Mouse (Mus musculus): Measurements from ENCODE around the gene Efnb3. TPM values are rescaled to one million over a fixed set of nuclear protein-coding genes. Genes with fewer than 3 reads are reported as not detected.

The Efnb3 gene
- polyA plus RNA-seq, 1 experiment from 2014 or later = 106 TPM

DNA sequence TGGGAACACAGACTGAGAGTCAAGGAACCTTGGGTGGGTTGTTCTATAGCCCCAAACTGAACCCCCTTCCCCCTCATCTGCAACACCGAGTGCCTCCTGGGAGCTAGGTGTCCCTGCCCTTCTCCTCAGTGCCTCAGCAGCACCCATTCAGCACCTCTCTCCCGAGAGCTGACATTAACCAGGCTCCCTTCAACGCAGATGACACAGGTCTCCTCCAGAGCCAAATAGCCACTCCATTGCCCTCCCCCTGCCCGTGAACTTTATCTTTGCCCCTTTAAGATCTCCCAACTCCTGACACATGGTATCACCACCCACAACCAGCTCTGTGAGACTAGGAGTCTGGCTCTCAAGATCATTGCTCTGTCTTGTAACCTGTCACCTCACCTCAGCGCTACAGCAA lies 822 bp downstream of the Efnb3 start:
- no peak for ATAC-seq (ENCODE audit: low FRiP score)

DNA sequence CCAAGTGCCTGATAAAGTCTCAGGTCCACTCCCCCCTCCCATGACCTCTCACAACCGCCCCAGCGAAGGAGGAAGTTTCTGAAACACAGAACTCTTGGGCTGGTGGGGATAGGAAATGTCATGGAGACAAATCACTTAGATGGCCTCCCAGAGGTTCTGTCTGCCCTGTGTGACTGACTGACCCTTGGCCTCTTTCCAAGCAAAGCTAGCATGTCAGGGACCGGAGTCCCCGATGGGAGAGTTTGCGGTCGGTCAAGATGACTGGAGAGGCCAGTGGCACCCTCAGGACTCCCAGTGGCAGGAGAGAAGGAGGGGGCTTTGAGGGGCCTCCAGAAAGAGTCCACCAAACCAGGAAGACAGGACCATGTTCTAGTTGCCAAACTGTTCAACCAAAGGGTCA lies 1.2 kb downstream of the Efnb3 start:
- H3K9ac ChIP-seq = peak overlapping the region; percentile 99
- H3K4me3 ChIP-seq = peak overlapping the region; percentile 81
- peaks cover 82% of the 10 kb centered on the region for H3K4me1 ChIP-seq
- peak overlapping the region; percentile 95 for H3K4me2 ChIP-seq (replicated peaks)
- no peak for ATAC-seq (ENCODE audit: low FRiP score)
- peak overlapping the region; percentile 92; the same call in 1 of the 2 replicates for H3K27ac ChIP-seq
- WGBS = 4% methylated on average over 6 of the region's 6 CpGs
- peaks cover 29% of the 10 kb centered on the region for H3K36me3 ChIP-seq
- H3K9me3 ChIP-seq (replicated peaks) = no peaks in the 10 kb centered on the region
- 0 out of 2 replicates have a peak, but pooled peaks cover 5% of the 10 kb centered on the region for H3K27me3 ChIP-seq

More for the DNA sequence above, 822 bp downstream of the Efnb3 start:
- 7% methylated on average over 5 of the region's 5 CpGs for WGBS
- peak overlapping the region; percentile 95 for H3K4me2 ChIP-seq (replicated peaks)
- peak overlapping the region; percentile 99 for H3K9ac ChIP-seq
- H3K27ac ChIP-seq = peak overlapping the region; percentile 92
- peaks cover 28% of the 10 kb centered on the region for H3K36me3 ChIP-seq
- H3K9me3 ChIP-seq (replicated peaks) = no peaks in the 10 kb centered on the region
- H3K4me1 ChIP-seq = peaks cover 78% of the 10 kb centered on the region
- peak overlapping the region; percentile 81 for H3K4me3 ChIP-seq
- H3K27me3 ChIP-seq = 0 out of 2 replicates have a peak, but pooled peaks cover 5% of the 10 kb centered on the region

DNA sequence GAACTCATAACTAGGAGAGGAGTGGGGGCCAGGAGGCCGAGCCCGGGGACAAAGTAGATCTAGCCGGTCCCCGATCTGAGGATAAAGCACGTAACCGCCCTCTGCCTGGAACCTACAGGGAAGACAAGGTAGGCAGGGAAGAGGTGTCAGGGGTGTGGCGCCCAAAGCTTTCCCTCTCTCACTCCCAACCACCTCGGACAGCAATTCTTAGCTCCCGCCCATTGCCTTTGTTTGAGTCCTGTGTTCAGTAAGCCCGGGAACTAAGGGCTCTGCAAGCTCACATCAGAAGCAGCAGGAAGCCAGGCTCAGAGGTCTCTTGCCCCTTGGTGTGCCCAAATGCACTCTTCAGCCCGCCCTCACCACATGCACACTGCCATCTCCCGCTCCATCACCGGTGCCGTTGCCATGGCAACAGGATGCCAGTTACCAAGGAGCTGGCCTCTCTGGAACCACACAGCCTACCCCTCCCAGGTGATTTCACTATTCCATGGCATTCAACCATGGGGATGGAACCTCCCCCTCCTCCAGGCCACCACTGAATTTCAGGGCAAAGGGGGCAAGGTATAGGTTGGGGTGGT lies 2.5 kb downstream of the Efnb3 start:
- H3K4me2 ChIP-seq (replicated peaks) = peak overlapping the region; percentile 95
- H3K4me1 ChIP-seq = peaks cover 94% of the 10 kb centered on the region
- WGBS = 19% methylated on average over 14 of the region's 14 CpGs
- H3K9me3 ChIP-seq (replicated peaks) = no peaks in the 10 kb centered on the region
- H3K27ac ChIP-seq = peak overlapping the region; percentile 49; the same call in 1 of the 2 replicates
- H3K27me3 ChIP-seq = 0 out of 2 replicates have a peak, but pooled peaks cover 2% of the 10 kb centered on the region
- H3K4me3 ChIP-seq = peak overlapping the region; percentile 81
- H3K36me3 ChIP-seq = peaks cover 16% of the 10 kb centered on the region
- H3K9ac ChIP-seq = peak overlapping the region; percentile 42
- peak; percentile 21; the same call in 1 of the 2 replicates for ATAC-seq (ENCODE audit: low FRiP score)

DNA sequence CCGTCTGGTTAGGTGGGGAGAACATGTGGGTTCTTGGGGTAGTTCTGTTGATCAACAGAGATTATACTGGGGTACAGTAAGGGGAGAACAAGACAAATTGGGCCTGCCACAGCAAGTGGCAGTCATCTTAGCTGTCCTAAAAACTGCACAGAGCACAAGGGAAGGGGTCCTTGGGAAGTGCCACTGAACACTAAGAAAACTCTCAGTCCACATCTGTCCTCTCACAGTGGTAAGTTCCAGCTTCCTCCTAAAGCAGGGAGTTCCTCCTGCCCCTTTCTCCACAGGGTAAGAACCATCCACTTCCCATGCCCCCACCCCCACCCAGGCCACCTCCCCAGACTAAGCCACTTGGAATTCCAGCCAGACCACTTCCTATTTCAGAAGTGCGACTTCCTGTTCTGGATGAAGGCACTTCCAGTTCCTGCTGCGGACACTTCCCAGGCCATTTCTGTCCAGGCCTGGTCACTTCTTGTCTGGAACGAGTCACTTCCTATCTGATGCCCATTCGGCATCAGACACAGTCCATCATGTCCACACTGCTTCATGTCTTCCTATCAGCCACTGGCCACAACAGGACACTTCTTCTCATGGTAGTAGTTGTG lies 5.4 kb downstream of the Efnb3 start:
- H3K36me3 ChIP-seq = peaks cover 10% of the 10 kb centered on the region; the same call in 1 of the 2 replicates
- 72% methylated on average over 5 of the region's 5 CpGs for WGBS
- H3K4me1 ChIP-seq = peaks cover 81% of the 10 kb centered on the region
- H3K9me3 ChIP-seq (replicated peaks) = no peaks in the 10 kb centered on the region
- peak overlapping the region; percentile 66 for H3K27ac ChIP-seq
- H3K4me2 ChIP-seq (replicated peaks) = no peak overlapping the region
- H3K4me3 ChIP-seq = no peak overlapping the region
- no peak for ATAC-seq (ENCODE audit: low FRiP score)
- 0 out of 2 replicates have a peak, but pooled peaks cover 2% of the 10 kb centered on the region for H3K27me3 ChIP-seq
- H3K9ac ChIP-seq = no peak overlapping the region

DNA sequence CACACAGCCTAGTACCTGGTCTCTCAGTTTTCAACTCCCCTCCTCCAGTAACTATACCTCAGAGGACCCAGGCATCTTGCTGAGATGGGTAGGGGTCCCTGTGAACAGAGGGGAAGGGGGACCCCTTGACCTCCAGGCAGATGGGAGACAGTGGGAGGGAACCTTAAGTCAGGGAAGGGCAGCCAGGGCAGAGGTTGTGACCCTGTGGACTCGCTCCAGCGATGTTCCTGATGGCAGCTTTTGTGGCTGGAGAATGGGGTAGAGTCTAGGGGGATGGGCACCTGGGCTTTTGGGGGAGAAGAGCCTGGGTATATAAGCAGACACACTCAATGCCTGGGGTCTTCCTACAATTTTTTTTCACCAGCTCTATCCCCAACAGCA lies 6.7 kb downstream of the Efnb3 start:
- no peak overlapping the region for H3K9ac ChIP-seq
- no peaks in the 10 kb centered on the region for H3K9me3 ChIP-seq (replicated peaks)
- H3K4me1 ChIP-seq = peaks cover 81% of the 10 kb centered on the region
- H3K36me3 ChIP-seq = peaks cover 10% of the 10 kb centered on the region; the same call in 1 of the 2 replicates
- H3K27ac ChIP-seq = peak overlapping the region; percentile 90
- 0% methylated on average over 2 of the region's 2 CpGs for WGBS
- ATAC-seq (ENCODE audit: low FRiP score) = 0 out of 2 replicates have a peak, but pooled peaks have one; percentile 9
- H3K27me3 ChIP-seq = 0 out of 2 replicates have a peak, but pooled peaks cover 2% of the 10 kb centered on the region
- H3K4me2 ChIP-seq (replicated peaks) = peak overlapping the region; percentile 44
- H3K4me3 ChIP-seq = no peak overlapping the region

DNA sequence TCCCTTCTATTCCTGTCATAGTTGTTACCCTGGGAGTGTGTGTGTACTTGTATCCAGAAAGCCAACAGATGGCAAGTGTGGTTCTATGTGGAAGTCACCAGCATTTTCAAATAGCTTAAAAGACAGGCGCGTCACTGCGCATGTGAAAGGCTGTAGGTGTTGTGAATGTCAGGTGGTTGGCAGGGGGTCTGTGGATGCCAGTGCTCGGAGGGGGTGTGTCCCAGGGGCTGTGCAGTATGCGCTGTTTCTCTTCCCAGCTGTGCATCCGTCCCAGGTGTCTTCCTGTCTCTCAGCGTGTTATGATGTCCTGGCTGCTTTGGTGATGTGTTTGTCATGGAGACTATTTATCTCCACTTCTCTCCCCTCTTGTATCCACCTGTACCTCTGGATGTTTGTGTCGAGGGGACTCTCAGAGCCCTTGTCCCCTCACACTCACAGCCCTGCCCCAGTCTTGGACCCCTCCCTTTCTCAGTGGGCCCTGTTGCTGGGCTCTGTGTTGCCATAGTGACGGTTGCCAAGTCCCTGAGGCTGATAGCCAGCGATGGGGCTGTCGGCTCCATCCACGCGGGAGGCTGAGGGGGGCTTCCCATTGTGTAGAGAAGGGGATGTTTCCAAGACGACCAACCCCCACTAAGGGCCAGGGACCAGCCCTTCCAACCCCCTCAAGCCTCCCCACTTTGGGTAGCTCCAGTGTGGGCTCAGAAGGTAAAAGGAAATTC lies 7.2 kb downstream of the Efnb3 start:
- 0 out of 2 replicates have a peak overlapping the region, but pooled peaks have one; percentile 9 for H3K9ac ChIP-seq
- no peak overlapping the region for H3K4me3 ChIP-seq
- peaks cover 10% of the 10 kb centered on the region; the same call in 1 of the 2 replicates for H3K36me3 ChIP-seq
- H3K27ac ChIP-seq = peak overlapping the region; percentile 90
- peak; percentile 87 for ATAC-seq (ENCODE audit: low FRiP score)
- 13% methylated on average over 14 of the region's 14 CpGs for WGBS
- no peaks in the 10 kb centered on the region for H3K27me3 ChIP-seq
- no peaks in the 10 kb centered on the region for H3K9me3 ChIP-seq (replicated peaks)
- peaks cover 81% of the 10 kb centered on the region for H3K4me1 ChIP-seq
- peak overlapping the region; percentile 44 for H3K4me2 ChIP-seq (replicated peaks)

DNA sequence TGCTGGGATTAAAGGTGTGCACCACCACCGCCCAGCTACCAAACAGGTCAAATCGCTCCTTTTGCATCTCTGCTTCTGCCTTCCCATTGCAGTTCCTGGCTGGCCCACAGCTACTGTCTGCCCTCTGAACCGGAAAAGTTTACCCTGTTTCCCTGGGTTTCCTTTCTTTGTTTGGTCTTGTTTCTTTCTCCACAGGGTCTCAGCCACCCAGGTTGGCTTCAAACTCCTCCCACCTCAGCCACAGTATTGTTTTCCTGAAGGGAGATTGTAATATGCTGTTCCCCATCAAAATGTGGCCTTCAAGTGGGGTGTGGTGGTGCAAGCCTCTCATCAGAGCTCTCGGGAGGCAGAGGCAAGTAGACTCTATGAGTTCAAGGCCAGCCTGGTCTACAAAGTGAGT lies 8.7 kb downstream of the Efnb3 start:
- 59% methylated on average over 4 of the region's 4 CpGs for WGBS
- H3K36me3 ChIP-seq = peaks cover 10% of the 10 kb centered on the region; the same call in 1 of the 2 replicates
- H3K9ac ChIP-seq = no peak overlapping the region
- H3K4me3 ChIP-seq = no peak overlapping the region
- H3K4me2 ChIP-seq (replicated peaks) = no peak overlapping the region
- no peaks in the 10 kb centered on the region for H3K9me3 ChIP-seq (replicated peaks)
- H3K27ac ChIP-seq = no peak overlapping the region
- peaks cover 78% of the 10 kb centered on the region for H3K4me1 ChIP-seq
- H3K27me3 ChIP-seq = no peaks in the 10 kb centered on the region
- ATAC-seq (ENCODE audit: low FRiP score) = no peak

DNA sequence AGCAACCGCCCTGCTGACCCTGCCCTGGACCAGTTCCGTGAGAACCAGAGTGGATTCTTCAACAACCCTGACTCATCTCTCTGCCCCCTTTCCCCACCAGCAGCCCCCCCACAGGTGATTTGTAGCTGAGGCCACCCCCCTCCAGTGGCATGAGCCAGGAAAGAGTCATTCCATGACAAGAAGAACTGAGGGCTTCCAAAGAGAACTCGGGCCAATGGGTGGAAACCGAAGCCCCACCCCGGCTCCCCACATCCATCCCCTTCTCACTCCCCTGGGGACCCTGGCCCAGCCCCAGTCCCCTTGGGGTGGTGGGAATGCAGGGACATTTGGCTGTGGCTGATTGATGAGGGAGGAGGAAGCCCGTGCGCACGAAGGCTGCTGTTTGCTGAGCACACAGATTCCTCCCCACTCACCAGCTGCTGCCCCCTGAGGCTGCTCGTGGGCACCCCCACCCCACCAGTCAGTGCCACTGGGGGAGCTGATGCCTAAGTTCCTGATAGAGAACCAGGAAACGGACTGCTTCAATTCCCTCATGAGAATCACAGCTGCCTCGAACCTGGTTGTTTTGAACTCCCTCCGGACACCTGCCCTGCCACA lies 10.8 kb downstream of the Efnb3 start, which contains the start of gene Dnah2:
Dnah2 (minus strand) TSS at position 51 of the 597 bp plus-strand sequence.
- Histone ChIP-seq H3K4me2 (replicated peaks) (peak within 1 kb of the TSS; percentile 89; the same call in 1 of the 2 replicates), H3K9ac (no peak within 1 kb of the TSS; the same call in 1 of the 2 replicates)

DNA sequence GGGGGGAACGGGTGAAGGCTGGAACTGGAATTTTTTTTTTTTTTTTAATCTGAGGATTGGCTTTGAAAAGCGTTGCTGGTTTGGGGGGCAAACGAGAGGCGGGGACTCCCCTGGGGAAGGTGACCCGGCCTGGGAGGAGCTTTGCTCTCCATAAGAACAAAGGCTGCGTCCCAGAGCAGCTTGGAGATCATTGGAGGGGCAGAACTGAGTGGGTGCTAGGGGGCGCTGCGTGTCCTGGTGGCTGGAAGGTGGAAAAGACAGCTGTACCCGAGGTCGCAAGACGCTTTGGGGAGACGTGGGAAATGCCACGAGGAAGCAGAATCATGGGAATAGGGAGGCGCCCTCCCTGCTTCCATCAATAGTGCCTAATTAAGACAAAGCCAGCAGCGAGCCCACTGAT lies 12.9 kb downstream of the Efnb3 start:
- Histone ChIP-seq H3K27me3 (no peaks in the 10 kb centered on the region), H3K4me1 (peaks cover 55% of the 10 kb centered on the region), H3K4me2 (replicated peaks) (peak overlapping the region; percentile 89), H3K36me3 (no peaks in the 10 kb centered on the region), H3K27ac (peak overlapping the region; percentile 89), H3K4me3 (peak overlapping the region; percentile 45), H3K9ac (peak overlapping the region; percentile 67), H3K9me3 (replicated peaks) (no peaks in the 10 kb centered on the region)
- 7% methylated on average over 15 of the region's 15 CpGs for WGBS
- ATAC-seq (ENCODE audit: low FRiP score) = peak; percentile 15; the same call in 1 of the 2 replicates

More for the DNA sequence above, 10.8 kb downstream of the Efnb3 start, which contains the start of gene Dnah2:
- H3K4me3 ChIP-seq = no peak within 1 kb of the TSS
- no peaks in the 10 kb centered on the region for H3K27me3 ChIP-seq
- no peak for ATAC-seq (ENCODE audit: low FRiP score)
- WGBS = 38% methylated on average over 12 of the region's 12 CpGs
- H3K4me1 ChIP-seq = peaks cover 68% of the 10 kb centered on the region
- H3K9me3 ChIP-seq (replicated peaks) = no peaks in the 10 kb centered on the region
- peak within 1 kb of the TSS; percentile 89 for H3K27ac ChIP-seq
- 0 out of 2 replicates have a peak, but pooled peaks cover 2% of the 10 kb centered on the region for H3K36me3 ChIP-seq

DNA sequence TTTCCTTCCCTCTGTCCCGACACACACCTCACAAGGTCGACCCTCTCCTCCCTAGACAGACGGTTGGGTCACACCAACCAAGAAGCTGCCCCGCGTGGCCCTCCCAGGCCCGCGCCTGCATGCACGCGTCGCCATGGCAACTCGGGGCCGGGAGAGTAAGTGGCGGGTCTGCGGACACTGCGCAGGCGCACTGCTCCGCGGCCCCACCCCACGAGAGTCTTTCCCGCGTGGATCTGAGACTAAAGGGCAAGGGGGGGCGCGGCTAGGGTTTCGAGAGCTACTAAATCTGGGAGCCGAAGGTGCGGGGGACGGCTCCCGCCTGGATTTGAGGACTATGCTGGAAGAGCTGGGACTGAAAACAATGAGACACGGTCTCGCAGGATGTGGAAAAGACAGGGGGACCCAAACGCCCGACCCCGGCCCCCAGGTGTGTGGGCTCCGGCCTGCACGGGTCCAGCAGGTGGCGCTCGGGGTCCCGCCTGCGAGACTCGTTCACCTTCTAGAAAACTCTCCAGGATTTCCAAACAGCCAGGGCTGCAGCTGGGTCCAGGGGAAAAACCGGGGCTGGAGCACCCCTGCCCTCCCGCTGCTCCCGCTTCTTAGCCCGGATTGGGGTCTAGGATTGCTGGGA lies 13.5 kb downstream of the Efnb3 start:
- peak overlapping the region; percentile 67 for H3K9ac ChIP-seq
- no peaks in the 10 kb centered on the region for H3K27me3 ChIP-seq
- no peaks in the 10 kb centered on the region for H3K36me3 ChIP-seq
- peaks cover 52% of the 10 kb centered on the region for H3K4me1 ChIP-seq
- H3K9me3 ChIP-seq (replicated peaks) = no peaks in the 10 kb centered on the region
- peak overlapping the region; percentile 89 for H3K4me2 ChIP-seq (replicated peaks)
- ATAC-seq (ENCODE audit: low FRiP score) = peak; percentile 64
- peak overlapping the region; percentile 45 for H3K4me3 ChIP-seq
- H3K27ac ChIP-seq = peak overlapping the region; percentile 89
- under 1% methylated on average over 44 of the region's 44 CpGs for WGBS

DNA sequence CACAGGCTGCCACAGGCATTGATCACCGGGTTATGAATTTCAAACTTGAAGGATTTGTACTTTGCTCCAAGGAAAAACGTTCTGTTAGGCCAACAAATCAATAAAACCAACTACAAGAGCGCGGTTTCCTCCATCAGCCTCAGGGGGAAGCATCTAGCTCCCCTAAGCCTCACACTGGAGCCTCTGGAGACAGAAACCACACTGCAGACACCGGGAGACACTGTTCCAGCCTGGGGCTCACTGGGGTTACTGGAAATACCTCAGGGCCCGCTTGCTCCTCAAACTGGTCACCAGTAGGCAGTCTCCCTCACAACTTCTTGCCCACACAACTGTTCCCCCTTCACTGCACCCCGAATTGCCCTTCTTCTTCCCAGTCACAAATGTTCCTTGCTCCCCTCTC lies 14.0 kb downstream of the Efnb3 start:
- Histone ChIP-seq H3K4me2 (replicated peaks) (peak overlapping the region; percentile 89), H3K27me3 (no peaks in the 10 kb centered on the region), H3K9ac (peak overlapping the region; percentile 67), H3K9me3 (replicated peaks) (no peaks in the 10 kb centered on the region), H3K4me3 (peak overlapping the region; percentile 45), H3K4me1 (peaks cover 52% of the 10 kb centered on the region), H3K27ac (peak overlapping the region; percentile 89), H3K36me3 (no peaks in the 10 kb centered on the region)
- ATAC-seq (ENCODE audit: low FRiP score) = peak; percentile 1; the same call in 1 of the 2 replicates
- 7% methylated on average over 7 of the region's 7 CpGs for WGBS
